Mouse (Mus musculus): ENCODE results near the gene Acaa1b. TPM values are rescaled to one million over a fixed set of nuclear protein-coding genes. Genes with fewer than 3 reads are reported as not detected.

The Acaa1b gene
- polyA plus RNA-seq, 1 experiment from 2014 or later, result 1.8 TPM

DNA sequence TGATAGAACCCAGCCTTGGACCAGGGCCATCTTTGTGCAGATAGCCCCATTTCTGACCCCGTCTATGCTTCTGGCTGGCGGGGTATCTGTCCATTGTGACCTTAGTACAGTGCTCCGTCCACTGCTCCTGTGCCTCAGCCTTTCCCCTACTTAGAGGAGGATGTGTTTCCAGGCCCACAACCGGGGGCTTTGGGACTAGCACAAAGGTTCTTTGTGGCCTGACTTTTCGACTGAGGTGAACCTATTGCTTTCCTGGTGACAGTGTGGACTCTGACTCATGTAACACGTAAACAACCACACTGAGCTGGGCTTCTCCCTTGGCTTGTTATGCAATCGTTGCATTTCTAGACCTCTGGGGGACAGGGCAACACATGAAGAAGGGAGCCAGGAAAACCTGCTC lies 7.8 kb upstream of the Acaa1b start:
- H3K36me3 ChIP-seq, result no peaks in the 10 kb centered on the region
- H3K9me3 ChIP-seq, result no peaks in the 10 kb centered on the region
- ATAC-seq (replicated peaks), result no peak
- H3K27ac ChIP-seq (replicated peaks), result no peak overlapping the region
- no peak overlapping the region for H3K4me3 ChIP-seq
- no peak overlapping the region for H3K4me2 ChIP-seq (replicated peaks)
- 89% methylated on average over 7 of the region's 7 CpGs for WGBS
- H3K9ac ChIP-seq (replicated peaks), result no peak overlapping the region
- H3K4me1 ChIP-seq, result no peaks in the 10 kb centered on the region
- no peaks in the 10 kb centered on the region for H3K27me3 ChIP-seq

DNA sequence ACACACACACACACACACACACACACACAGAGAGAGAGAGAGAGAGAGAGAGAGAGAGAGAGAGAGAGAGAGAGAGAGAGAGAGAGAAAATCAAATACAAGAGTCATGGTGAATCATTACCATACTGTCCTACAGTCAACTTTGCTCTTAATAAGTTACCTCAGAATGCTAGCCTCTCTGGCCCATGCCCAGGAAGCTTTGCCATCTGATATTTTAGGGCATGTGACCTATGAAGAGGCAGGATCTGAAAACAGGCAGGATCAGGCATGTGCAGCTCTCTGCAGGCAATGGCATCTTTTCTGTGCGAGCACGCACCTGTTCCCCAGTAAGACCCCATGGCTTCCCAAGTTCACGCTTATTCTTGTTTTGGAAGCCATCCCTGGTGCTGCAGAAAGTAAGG lies 3.8 kb upstream of the Acaa1b start:
- no peak overlapping the region for H3K9ac ChIP-seq (replicated peaks)
- peaks cover 5% of the 10 kb centered on the region; the same call in 1 of the 2 replicates for H3K27me3 ChIP-seq
- no peaks in the 10 kb centered on the region for H3K9me3 ChIP-seq
- 90% methylated on average over 3 of the region's 3 CpGs for WGBS
- no peak overlapping the region for H3K27ac ChIP-seq (replicated peaks)
- no peak overlapping the region for H3K4me2 ChIP-seq (replicated peaks)
- H3K4me3 ChIP-seq, result no peak overlapping the region
- H3K36me3 ChIP-seq, result no peaks in the 10 kb centered on the region
- no peak for ATAC-seq (replicated peaks)
- 0 out of 2 replicates have a peak, but pooled peaks cover 4% of the 10 kb centered on the region for H3K4me1 ChIP-seq

DNA sequence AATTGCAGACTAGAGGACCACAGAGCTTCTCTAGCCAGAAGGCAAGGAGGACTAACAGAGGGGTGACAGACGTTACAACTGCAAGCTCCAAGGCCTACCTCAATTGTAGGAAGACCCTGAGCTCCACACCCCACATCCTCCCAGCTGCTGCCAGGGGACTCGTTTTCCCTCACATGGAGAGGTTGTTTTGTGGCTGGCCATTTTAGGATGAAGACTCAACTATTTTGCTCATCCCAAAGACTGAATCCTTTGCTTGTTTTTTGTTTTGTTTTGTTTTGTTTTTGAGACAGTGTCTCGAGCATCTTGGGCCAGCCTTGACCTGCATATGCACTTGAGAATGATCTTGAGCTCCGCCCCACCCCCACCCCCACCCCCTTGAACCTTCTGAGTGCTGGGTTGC lies 2.0 kb upstream of the Acaa1b start, which contains the start of gene Gm47289:
Gene Gm47289, plus strand, starts transcription at position 301 of the 400 bp plus-strand sequence.
- H3K9ac ChIP-seq (replicated peaks), result no peak within 1 kb of the TSS
- no peaks in the 10 kb centered on the region for H3K9me3 ChIP-seq
- H3K4me2 ChIP-seq (replicated peaks), result no peak within 1 kb of the TSS
- 0 out of 2 replicates have a peak, but pooled peaks cover 4% of the 10 kb centered on the region for H3K4me1 ChIP-seq
- no peak for ATAC-seq (replicated peaks)
- H3K27ac ChIP-seq (replicated peaks), result no peak within 1 kb of the TSS
- H3K36me3 ChIP-seq, result no peaks in the 10 kb centered on the region
- 60% methylated on average over 4 of the region's 4 CpGs for WGBS
- H3K4me3 ChIP-seq, result no peak within 1 kb of the TSS
- peaks cover 10% of the 10 kb centered on the region; the same call in 1 of the 2 replicates for H3K27me3 ChIP-seq

- Histone ChIP-seq H3K36me3 (no peaks in the 10 kb centered on the region), H3K4me3 (peak overlapping the region; percentile 58; the same call in 1 of the 2 replicates), H3K9me3 (no peaks in the 10 kb centered on the region), H3K9ac (replicated peaks) (no peak overlapping the region), H3K27me3 (peaks cover 10% of the 10 kb centered on the region; the same call in 1 of the 2 replicates), H3K27ac (replicated peaks) (no peak overlapping the region), H3K4me1 (0 out of 2 replicates have a peak, but pooled peaks cover 4% of the 10 kb centered on the region), H3K4me2 (replicated peaks) (peak overlapping the region; percentile 78; the same call in 1 of the 2 replicates)
- 58% methylated on average over 7 of the region's 7 CpGs for WGBS
- peak; percentile 6; the same call in 1 of the 2 replicates for ATAC-seq (replicated peaks)
Measured at GRCm38 (mm10) chr9:119155826-119156225, 1.1 kb downstream of the Acaa1b start.

- Histone ChIP-seq H3K27me3 (peaks cover 10% of the 10 kb centered on the region; the same call in 1 of the 2 replicates), H3K27ac (replicated peaks) (no peak overlapping the region), H3K4me2 (replicated peaks) (no peak overlapping the region), H3K9ac (replicated peaks) (no peak overlapping the region), H3K4me3 (no peak overlapping the region), H3K9me3 (no peaks in the 10 kb centered on the region), H3K4me1 (0 out of 2 replicates have a peak, but pooled peaks cover 4% of the 10 kb centered on the region), H3K36me3 (no peaks in the 10 kb centered on the region)
- ATAC-seq (replicated peaks), result no peak
- WGBS, result 86% methylated on average over 8 of the region's 8 CpGs
Measured at GRCm38 (mm10) chr9:119155416-119155815, 1.5 kb downstream of the Acaa1b start.

DNA sequence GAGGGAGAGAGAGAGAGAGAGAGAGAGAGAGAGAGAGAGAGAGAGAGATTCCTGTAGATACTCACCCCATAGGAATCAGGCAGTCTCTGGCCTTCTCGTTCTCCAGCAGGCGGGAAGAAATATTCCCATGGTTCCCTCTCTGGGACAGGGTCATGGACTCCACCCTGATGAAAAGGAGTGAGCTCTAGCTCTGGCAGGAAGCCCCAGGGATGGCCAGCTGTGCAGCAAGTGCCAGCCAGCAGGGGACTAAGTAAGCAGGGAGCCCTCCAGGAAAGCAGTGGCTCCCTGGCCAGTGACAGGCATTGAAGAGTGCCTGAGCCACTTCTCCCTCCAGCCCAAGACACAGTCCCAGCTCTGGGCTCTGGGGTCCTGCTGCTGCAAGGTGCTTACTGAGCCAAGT lies 5.1 kb downstream of the Acaa1b start:
- Histone ChIP-seq H3K27ac (replicated peaks) (no peak overlapping the region), H3K4me1 (0 out of 2 replicates have a peak, but pooled peaks cover 4% of the 10 kb centered on the region)
- WGBS, result 64% methylated on average over 2 of the region's 2 CpGs

GRCm38 (mm10) chr9:119149601-119150000 lies 7.3 kb downstream of the Acaa1b start:
- Histone ChIP-seq H3K9me3 (no peaks in the 10 kb centered on the region), H3K4me3 (no peak overlapping the region), H3K27me3 (no peaks in the 10 kb centered on the region), H3K4me1 (no peaks in the 10 kb centered on the region), H3K4me2 (replicated peaks) (no peak overlapping the region), H3K27ac (replicated peaks) (no peak overlapping the region), H3K9ac (replicated peaks) (no peak overlapping the region), H3K36me3 (no peaks in the 10 kb centered on the region)
- 29% methylated on average over 5 of the region's 5 CpGs for WGBS
- ATAC-seq (replicated peaks), result no peak

More for the DNA sequence above, 5.1 kb downstream of the Acaa1b start:
- H3K9ac ChIP-seq (replicated peaks), result no peak overlapping the region
- ATAC-seq (replicated peaks), result no peak
- H3K9me3 ChIP-seq, result no peaks in the 10 kb centered on the region
- no peak overlapping the region for H3K4me2 ChIP-seq (replicated peaks)
- peaks cover 10% of the 10 kb centered on the region; the same call in 1 of the 2 replicates for H3K27me3 ChIP-seq
- no peaks in the 10 kb centered on the region for H3K36me3 ChIP-seq
- H3K4me3 ChIP-seq, result no peak overlapping the region

DNA sequence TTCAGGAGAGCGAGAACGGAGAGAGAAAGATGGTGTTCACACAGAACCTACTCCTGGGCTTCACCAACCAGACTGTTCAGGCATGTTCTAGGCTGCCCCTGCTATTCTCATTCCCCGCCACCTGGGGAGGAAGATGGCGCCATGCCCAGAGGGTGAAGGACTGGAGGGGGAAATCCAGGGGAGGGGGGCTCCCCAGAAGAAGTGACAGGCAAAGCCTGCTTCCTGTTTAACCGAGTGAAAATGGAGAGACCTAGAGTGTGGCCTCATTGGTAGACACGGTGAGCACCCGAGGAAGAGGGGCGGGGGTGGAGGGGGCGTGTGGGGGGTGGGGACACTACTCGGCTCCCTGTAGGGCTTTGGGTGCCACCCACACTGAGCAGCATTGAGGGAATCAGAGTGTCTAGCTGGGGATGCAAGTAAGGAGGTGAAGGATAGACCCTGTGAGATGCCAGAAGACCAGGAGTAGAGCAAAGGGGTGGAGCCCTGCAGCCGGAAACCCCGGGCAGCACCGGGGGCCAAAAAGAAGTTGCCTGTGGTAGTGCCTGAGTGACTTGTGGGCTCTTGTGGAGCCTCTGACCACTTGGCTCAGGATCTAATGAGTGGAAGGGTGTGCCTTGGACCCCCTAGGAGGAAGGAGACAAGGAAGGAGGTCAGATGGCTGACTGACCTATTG lies 10.7 kb downstream of the Acaa1b start:
- ATAC-seq (replicated peaks), result no peak
- H3K4me2 ChIP-seq (replicated peaks), result no peak overlapping the region
- WGBS, result 78% methylated on average over 13 of the region's 13 CpGs

DNA sequence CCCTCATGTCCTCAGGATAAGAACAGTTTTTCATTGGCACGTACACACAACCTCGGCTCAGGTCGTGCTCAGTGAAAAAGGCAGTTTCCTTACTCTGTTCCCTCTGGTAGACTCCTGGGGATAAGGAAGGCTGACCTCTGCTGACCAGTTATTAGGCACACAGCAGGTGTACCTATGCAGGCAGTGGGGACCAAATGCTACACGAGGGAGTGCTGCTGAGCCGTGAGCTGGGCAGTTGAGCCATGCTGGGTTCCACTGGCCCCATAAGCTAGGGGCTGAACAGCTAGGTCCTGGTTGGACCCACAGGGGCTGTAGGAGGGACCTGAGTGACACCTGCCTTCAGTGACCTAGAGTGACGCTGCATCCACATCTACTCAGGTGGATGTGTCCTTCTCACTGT lies 11.3 kb downstream of the Acaa1b start:
- Histone ChIP-seq H3K36me3 (no peaks in the 10 kb centered on the region), H3K9ac (replicated peaks) (no peak overlapping the region), H3K4me3 (no peak overlapping the region), H3K4me2 (replicated peaks) (no peak overlapping the region), H3K9me3 (no peaks in the 10 kb centered on the region), H3K4me1 (no peaks in the 10 kb centered on the region), H3K27ac (replicated peaks) (no peak overlapping the region), H3K27me3 (no peaks in the 10 kb centered on the region)
- ATAC-seq (replicated peaks), result no peak
- 66% methylated on average over 6 of the region's 6 CpGs for WGBS

More for the DNA sequence above, 10.7 kb downstream of the Acaa1b start:
- H3K36me3 ChIP-seq, result no peaks in the 10 kb centered on the region
- no peak overlapping the region for H3K9ac ChIP-seq (replicated peaks)
- H3K4me1 ChIP-seq, result no peaks in the 10 kb centered on the region
- H3K27me3 ChIP-seq, result no peaks in the 10 kb centered on the region
- no peaks in the 10 kb centered on the region for H3K9me3 ChIP-seq
- no peak overlapping the region for H3K27ac ChIP-seq (replicated peaks)
- H3K4me3 ChIP-seq, result no peak overlapping the region

DNA sequence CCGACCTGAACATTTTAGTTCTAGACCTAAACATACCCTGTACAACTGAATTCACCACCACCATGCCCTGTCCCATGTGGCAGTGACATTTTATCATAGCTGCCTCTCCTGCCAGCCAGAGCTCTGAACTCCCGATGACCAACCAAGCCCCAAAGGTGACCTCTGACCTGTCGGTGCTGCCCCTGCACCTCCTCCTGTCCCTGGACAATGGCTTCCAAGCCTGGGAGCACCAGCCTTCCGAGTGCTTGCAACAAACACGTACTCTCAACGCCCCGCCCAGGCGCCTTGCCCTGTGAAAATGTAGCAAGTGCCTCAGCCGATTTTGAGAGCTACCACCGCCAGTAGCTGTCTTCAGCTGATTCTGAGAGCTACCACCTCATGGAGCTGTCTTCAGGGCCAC lies 11.8 kb downstream of the Acaa1b start:
- Histone ChIP-seq H3K36me3 (no peaks in the 10 kb centered on the region), H3K9me3 (no peaks in the 10 kb centered on the region), H3K27me3 (no peaks in the 10 kb centered on the region), H3K4me1 (no peaks in the 10 kb centered on the region), H3K4me3 (no peak overlapping the region), H3K9ac (replicated peaks) (no peak overlapping the region), H3K27ac (replicated peaks) (no peak overlapping the region), H3K4me2 (replicated peaks) (no peak overlapping the region)
- 50% methylated on average over 10 of the region's 10 CpGs for WGBS
- no peak for ATAC-seq (replicated peaks)

GRCm38 (mm10) chr9:119144696-119145095 lies 12.2 kb downstream of the Acaa1b start:
- H3K4me2 ChIP-seq (replicated peaks), result no peak overlapping the region
- 66% methylated on average over 8 of the region's 8 CpGs for WGBS
- no peak overlapping the region for H3K9ac ChIP-seq (replicated peaks)
- H3K4me3 ChIP-seq, result no peak overlapping the region
- no peaks in the 10 kb centered on the region for H3K9me3 ChIP-seq
- no peak overlapping the region for H3K27ac ChIP-seq (replicated peaks)
- no peak for ATAC-seq (replicated peaks)
- no peaks in the 10 kb centered on the region for H3K27me3 ChIP-seq
- no peaks in the 10 kb centered on the region for H3K4me1 ChIP-seq
- H3K36me3 ChIP-seq, result no peaks in the 10 kb centered on the region

DNA sequence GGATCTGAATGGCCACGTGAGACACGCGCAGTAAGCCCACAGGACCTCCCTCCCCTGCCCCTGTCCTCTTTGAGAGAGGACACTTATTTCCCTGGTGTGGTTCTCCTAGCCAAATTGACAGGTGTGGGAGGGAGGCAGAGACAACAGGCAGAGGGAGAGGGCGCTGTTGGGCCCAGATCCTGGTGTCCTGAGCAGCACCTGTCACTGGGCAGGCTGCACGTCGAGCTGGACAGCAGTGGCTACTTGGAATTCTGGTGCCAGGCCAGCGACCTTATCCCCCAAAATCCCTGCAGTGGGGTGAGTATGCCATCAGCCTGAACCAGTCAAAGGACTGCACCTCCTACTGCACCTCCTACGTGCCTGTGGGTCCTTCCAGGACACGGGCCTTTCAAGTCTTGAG lies 13.5 kb downstream of the Acaa1b start:
- no peak overlapping the region for H3K27ac ChIP-seq (replicated peaks)
- H3K4me2 ChIP-seq (replicated peaks), result no peak overlapping the region
- no peaks in the 10 kb centered on the region for H3K9me3 ChIP-seq
- H3K4me3 ChIP-seq, result no peak overlapping the region
- no peaks in the 10 kb centered on the region for H3K27me3 ChIP-seq
- H3K36me3 ChIP-seq, result no peaks in the 10 kb centered on the region
- ATAC-seq (replicated peaks), result no peak
- WGBS, result 75% methylated on average over 9 of the region's 9 CpGs
- no peaks in the 10 kb centered on the region for H3K4me1 ChIP-seq
- no peak overlapping the region for H3K9ac ChIP-seq (replicated peaks)
